Mouse (Mus musculus) lung, embryonic 16.5 days (tissue): Measurements from ENCODE around the gene Vsig10l. TPM values are rescaled to one million over a fixed set of nuclear protein-coding genes. Genes with fewer than 3 reads are reported as not detected.
A peak's percentile ranks its signal among the peaks of the same experiment; 100 is the strongest.

Experiments used
- ATAC-seq: fragments of 200-750 bp; cut with Nextera tagmentation; 2 replicates; pipeline ENCODE4 v1.8.0; 2017; ENCODE audit warnings: low read depth, mild to moderate bottlenecking, moderate library complexity
- H3K27ac ChIP-seq: fragments of 300-500 bp; sonication (generic); 2 replicates; pipeline ENCODE4 v1.5.1; 2014; ENCODE audit warnings: mild to moderate bottlenecking, control low read depth, low read length
- H3K27me3 ChIP-seq: fragments of 300-500 bp; sonication (generic); 2 replicates; pipeline ENCODE4 v1.6.1; 2014; ENCODE audit warnings: low read depth, low read length, mixed read lengths; ENCODE audit not compliant: control insufficient read depth, insufficient read depth
- H3K36me3 ChIP-seq: fragments of 300-500 bp; sonication (generic); 2 replicates; pipeline ENCODE4 v1.6.1; 2014; ENCODE audit warnings: low read length; ENCODE audit not compliant: control insufficient read depth, insufficient read depth
- H3K4me1 ChIP-seq: fragments of 300-500 bp; sonication (generic); replicated peaks from 2 replicates; pipeline ENCODE4 v1.6.1; 2014; ENCODE audit warnings: low read length, mixed read lengths; ENCODE audit not compliant: control insufficient read depth, insufficient read depth
- H3K4me2 ChIP-seq: fragments of 300-500 bp; sonication (generic); 2 replicates; pipeline ENCODE4 v1.6.1; 2014; ENCODE audit warnings: low read depth, low read length, control low read depth
- H3K4me3 ChIP-seq: fragments of 300-500 bp; sonication (generic); 2 replicates; pipeline ENCODE4 v1.5.1; 2014; ENCODE audit warnings: mild to moderate bottlenecking, low read length, control low read depth
- H3K9ac ChIP-seq: fragments of 300-500 bp; sonication (generic); 2 replicates; pipeline ENCODE4 v1.6.1; 2014; ENCODE audit warnings: low read length, control low read depth
- H3K9me3 ChIP-seq: fragments of 300-500 bp; sonication (generic); 2 replicates; pipeline ENCODE4 v1.6.1; 2016; ENCODE audit warnings: low read length; ENCODE audit not compliant: control insufficient read depth
- WGBS: fragments of 180-500 bp; shearing (Covaris S2); extraction: QIAGEN DNeasy Blood & Tissue Kit; methylation state at CpG from one replicate; pipeline ENCODE4 v1.1.7; 2014; 5-methylcytosine and 5-hydroxymethylcytosine counted together
- polyA plus RNA-seq: library from polyadenylated mRNA; unstranded; fragments of >200 nt; fragmentation: Nextera tagmentation; extraction: Ambion mirVana; gene quantifications from 2 replicates; pipeline ENCODE4 v1.2.1, GENCODE M21; 2015

Gene Vsig10l
- polyA plus RNA-seq, 1 experiment from 2014 or later: 2.8 TPM

- Histone ChIP-seq H3K4me3 (no peak overlapping the region), H3K4me1 (0 out of 2 replicates have a peak, but pooled peaks cover 4% of the 10 kb centered on the region), H3K36me3 (peaks cover 4% of the 10 kb centered on the region; the same call in 1 of the 2 replicates), H3K27ac (no peak overlapping the region), H3K27me3 (no peaks in the 10 kb centered on the region), H3K9ac (no peak overlapping the region), H3K9me3 (no peaks in the 10 kb centered on the region), H3K4me2 (no peak overlapping the region)
- WGBS: 91% methylated on average over 11 of the region's 11 CpGs
- no peak for ATAC-seq
These were observed 11.2 kb upstream of the Vsig10l start for GRCm38 (mm10) chr7:43451726-43452125.

DNA sequence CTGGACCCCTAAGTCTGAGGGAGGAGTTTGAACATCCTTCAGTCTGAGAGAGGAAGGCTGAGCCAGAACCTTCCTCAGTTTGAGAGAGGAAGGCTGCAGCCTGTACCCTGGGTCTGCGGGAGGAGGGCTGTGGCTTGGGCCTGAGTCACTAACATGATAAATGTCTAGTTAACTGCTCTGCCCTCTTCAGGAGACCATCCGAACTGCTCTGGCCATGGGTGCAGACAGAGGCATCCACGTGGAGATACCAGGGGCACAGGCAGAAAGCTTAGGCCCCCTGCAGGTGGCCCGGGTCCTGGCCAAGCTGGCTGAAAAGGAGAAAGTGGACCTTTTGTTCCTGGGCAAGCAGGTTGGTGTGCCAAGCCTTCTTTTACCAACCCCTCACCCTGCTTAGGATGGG lies 10.3 kb upstream of the Vsig10l start:
- ATAC-seq: no peak
- WGBS: 30% methylated on average over 4 of the region's 4 CpGs
- H3K36me3 ChIP-seq: peaks cover 7% of the 10 kb centered on the region; the same call in 1 of the 2 replicates

DNA sequence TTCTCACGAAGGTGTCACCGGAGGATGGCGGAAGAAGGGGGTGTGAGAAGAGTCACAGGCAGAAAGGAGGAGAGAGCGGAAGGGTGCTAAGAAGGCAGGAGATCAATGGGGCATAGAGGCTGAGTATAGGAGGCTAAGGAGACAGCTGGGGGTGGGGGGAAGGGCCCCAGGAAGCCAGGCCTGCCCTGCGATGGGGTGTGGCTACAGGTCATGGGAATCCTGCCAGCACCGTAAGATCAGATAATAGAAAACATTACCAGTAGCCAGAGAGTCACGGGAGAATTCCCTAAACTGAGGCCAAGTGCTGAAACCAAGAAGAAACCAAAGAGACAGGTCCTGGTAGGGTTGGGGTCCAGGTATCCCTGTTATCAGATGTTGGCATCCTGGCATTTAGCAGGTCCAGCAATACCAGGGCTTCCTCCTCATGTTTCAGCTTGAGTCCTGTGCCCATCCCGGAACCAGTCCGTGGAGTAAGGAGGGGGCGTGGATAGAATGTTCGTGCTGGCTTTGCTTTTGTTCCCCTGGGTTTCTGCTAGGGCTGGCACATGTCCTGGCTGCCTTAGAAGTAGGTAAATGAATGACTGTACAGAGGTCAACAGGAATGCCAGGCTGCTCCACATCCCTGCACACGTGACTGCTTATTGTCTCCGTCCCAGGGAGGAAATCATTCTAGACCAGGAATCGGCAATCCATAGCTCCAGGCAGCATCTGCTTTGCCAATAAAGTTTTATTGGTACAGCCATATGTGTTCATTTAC lies 9.2 kb upstream of the Vsig10l start:
- H3K27me3 ChIP-seq: no peaks in the 10 kb centered on the region
- WGBS: 76% methylated on average over 14 of the region's 14 CpGs
- peaks cover 7% of the 10 kb centered on the region for H3K36me3 ChIP-seq
- no peaks in the 10 kb centered on the region for H3K9me3 ChIP-seq
- no peak overlapping the region for H3K27ac ChIP-seq
- no peak overlapping the region for H3K9ac ChIP-seq
- no peak overlapping the region for H3K4me3 ChIP-seq
- ATAC-seq: no peak
- no peak overlapping the region for H3K4me2 ChIP-seq
- H3K4me1 ChIP-seq: no peaks in the 10 kb centered on the region

More for the DNA sequence above, 10.3 kb upstream of the Vsig10l start:
- Histone ChIP-seq H3K4me3 (no peak overlapping the region), H3K9ac (no peak overlapping the region), H3K27ac (no peak overlapping the region), H3K4me2 (no peak overlapping the region), H3K27me3 (no peaks in the 10 kb centered on the region), H3K4me1 (0 out of 2 replicates have a peak, but pooled peaks cover 4% of the 10 kb centered on the region), H3K9me3 (no peaks in the 10 kb centered on the region)

DNA sequence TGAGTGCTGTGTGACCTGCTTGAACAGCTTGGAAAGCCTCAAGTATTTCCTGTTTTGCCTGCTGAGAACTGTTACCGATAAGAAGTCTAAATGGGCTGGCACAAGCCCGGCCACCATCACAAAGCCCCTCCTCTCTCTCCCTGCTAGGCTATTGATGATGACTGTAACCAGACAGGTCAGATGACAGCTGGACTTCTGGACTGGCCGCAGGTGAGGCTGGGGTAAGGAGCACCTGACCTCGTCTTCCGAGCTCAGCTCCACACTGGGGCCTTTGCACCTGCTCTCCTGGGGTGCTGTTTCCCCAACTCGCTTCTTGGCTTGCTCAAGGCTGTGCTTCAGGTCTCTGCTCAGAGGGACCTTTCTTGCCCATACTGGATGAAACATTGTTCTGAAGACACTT lies 8.6 kb upstream of the Vsig10l start:
- H3K4me2 ChIP-seq: no peak overlapping the region
- H3K4me3 ChIP-seq: no peak overlapping the region
- H3K9ac ChIP-seq: no peak overlapping the region
- no peak overlapping the region for H3K27ac ChIP-seq
- H3K9me3 ChIP-seq: no peaks in the 10 kb centered on the region
- 68% methylated on average over 6 of the region's 6 CpGs for WGBS
- H3K27me3 ChIP-seq: no peaks in the 10 kb centered on the region
- no peaks in the 10 kb centered on the region for H3K4me1 ChIP-seq
- peaks cover 7% of the 10 kb centered on the region for H3K36me3 ChIP-seq
- ATAC-seq: no peak

DNA sequence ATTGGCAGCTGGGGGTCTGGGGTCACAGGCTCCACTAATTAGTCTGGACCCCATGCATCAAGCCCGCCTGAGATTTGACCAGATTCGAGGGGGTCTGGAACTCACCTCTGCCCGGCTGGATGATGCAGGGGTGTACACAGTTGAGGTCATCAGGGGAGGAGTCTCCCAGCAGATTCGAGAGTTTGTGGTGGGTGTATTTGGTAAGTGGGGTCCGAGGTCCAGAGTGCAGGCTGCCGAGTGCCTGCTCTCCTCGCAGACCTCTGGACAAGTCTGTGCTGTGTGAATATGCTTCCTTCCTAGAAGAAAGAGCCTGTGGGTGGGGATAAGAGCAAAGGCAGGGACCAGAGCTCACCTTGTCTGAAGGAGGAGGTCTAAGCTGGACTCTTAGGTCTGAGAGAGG lies 1.0 kb downstream of the Vsig10l start:
- Histone ChIP-seq H3K27ac (no peak overlapping the region), H3K4me3 (no peak overlapping the region), H3K9ac (no peak overlapping the region), H3K36me3 (no peaks in the 10 kb centered on the region), H3K27me3 (peaks cover 2% of the 10 kb centered on the region; the same call in 1 of the 2 replicates), H3K4me1 (peaks cover 12% of the 10 kb centered on the region), H3K4me2 (no peak overlapping the region), H3K9me3 (no peaks in the 10 kb centered on the region)
- no peak for ATAC-seq
- 68% methylated on average over 7 of the region's 7 CpGs for WGBS

DNA sequence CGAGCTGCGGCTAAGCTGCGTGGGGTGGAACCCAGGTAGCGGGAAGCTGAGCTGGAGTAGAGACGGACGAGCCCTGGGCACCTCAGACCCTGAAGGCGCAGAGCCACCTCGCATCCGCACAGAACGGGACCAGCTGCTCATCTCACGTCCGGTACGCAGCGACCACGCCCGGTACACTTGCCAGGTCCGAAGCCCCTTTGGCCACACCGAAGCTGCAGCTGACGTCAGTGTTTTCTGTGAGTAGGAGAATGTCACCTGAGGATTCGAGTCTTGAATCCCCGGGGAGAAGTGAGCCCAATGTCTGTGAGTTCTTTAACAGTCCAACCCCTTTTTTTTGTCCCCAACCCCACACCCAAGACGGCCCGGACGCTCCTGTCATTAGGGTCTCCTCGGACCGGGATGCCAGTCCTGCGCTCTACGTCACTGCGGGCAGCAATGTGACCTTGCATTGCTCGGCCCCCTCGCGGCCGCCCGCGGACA lies 2.0 kb downstream of the Vsig10l start:
- Histone ChIP-seq H3K4me1 (peaks cover 12% of the 10 kb centered on the region), H3K4me3 (peak overlapping the region; percentile 54), H3K36me3 (no peaks in the 10 kb centered on the region), H3K9ac (peak overlapping the region; percentile 65), H3K9me3 (no peaks in the 10 kb centered on the region), H3K4me2 (peak overlapping the region; percentile 97), H3K27ac (no peak overlapping the region), H3K27me3 (peaks cover 2% of the 10 kb centered on the region; the same call in 1 of the 2 replicates)
- 7% methylated on average over 35 of the region's 35 CpGs for WGBS
- no peak; the same call in 1 of the 2 replicates for ATAC-seq

DNA sequence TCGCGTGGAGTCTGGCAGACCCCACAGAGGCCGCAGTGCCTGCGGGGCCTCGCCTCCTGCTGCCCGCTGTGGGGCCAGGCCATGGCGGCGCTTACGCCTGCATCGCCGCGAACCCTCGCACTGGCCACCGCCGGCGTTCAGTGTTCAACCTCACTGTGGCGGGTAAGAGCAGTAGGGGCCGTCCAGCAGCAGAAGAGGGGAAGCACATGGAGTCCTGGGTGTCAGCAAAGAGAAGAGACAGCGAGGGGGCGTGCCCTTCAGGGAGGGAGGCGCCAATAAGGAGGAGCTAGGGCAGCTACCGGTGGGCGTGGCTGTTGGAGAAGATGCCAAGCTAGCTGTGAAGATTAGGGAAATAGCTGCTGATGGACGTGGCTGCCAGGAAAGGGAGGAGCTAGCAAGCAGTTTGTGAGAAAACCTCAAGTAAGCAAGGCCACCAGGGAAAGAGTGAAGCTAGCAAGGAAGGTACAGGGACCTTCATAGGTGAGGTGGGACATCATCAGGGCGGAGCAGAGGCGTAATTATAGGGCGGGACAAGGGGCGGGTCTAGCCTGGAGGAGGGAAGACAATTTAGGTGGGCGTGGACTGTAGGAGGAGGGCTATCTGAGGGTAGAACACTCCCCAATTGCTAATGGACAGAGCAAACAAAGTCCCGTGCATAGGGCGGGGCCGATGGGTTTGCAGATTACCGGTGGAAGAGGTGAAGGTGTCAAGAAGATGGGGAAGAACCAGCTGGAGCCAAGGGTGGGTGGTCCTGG lies 2.6 kb downstream of the Vsig10l start:
- Histone ChIP-seq H3K4me1 (peaks cover 12% of the 10 kb centered on the region), H3K9me3 (no peaks in the 10 kb centered on the region), H3K4me2 (peak overlapping the region; percentile 97), H3K27ac (no peak overlapping the region), H3K9ac (peak overlapping the region; percentile 65), H3K36me3 (no peaks in the 10 kb centered on the region), H3K4me3 (peak overlapping the region; percentile 54), H3K27me3 (peaks cover 2% of the 10 kb centered on the region; the same call in 1 of the 2 replicates)
- ATAC-seq: peak; percentile 89
- 1% methylated on average over 33 of the region's 33 CpGs for WGBS

DNA sequence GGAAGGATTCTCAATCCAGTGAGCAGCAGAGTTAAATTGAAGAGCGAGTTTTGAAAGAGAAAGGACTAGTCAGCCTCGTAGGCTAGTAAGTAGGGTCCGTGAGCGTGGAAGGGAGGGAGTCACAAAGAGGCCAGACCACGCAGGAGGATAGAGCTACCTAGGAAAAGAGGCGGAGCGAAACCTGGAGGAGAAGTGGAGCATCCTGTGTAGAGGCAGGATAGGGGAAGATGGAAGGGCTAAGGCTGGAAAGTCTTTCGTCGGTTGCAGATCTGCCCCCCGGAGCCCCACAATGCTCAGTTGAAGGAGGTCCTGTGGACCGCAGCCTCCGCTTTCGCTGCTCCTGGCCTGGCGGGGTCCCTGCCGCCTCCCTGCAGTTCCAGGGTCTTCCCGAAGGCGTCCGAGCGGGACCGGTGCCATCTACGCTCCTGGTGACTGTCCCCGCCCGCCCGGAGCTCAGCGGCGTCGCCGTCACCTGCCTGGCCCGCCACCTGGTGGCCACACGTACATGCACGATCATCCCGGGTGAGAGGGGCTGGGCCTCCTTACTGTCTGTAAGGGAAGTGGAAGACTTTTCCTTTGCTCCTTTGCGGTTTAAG lies 3.2 kb downstream of the Vsig10l start:
- Histone ChIP-seq H3K27me3 (peaks cover 2% of the 10 kb centered on the region; the same call in 1 of the 2 replicates), H3K4me3 (peak overlapping the region; percentile 54), H3K4me2 (peak overlapping the region; percentile 97), H3K4me1 (peaks cover 12% of the 10 kb centered on the region), H3K27ac (no peak overlapping the region), H3K9me3 (no peaks in the 10 kb centered on the region), H3K36me3 (no peaks in the 10 kb centered on the region), H3K9ac (peak overlapping the region; percentile 56)
- peak; percentile 68 for ATAC-seq
- WGBS: under 1% methylated on average over 31 of the region's 33 CpGs

DNA sequence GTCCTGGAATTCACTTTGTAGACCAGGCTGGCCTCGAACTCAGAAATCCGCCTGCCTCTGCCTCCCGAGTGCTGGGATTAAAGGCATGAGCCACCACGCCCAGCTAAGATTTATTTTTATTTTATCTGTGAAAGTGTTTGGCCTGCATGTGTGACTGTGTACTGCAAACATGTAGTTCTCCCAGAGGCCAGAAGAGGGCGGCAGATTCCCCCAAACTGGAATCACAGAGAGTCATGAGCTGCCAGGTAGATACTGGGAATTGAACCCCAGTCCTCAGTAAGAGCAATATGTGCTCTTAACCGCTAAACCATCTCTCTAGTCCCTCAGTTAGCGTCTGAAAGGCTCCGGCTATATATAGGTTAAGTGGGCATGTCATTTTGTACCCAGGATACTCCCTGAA lies 7.4 kb downstream of the Vsig10l start:
- H3K27ac ChIP-seq: no peak overlapping the region
- H3K27me3 ChIP-seq: peaks cover 3% of the 10 kb centered on the region; the same call in 1 of the 2 replicates
- ATAC-seq: no peak
- no peaks in the 10 kb centered on the region for H3K36me3 ChIP-seq
- H3K4me3 ChIP-seq: no peak overlapping the region
- H3K9me3 ChIP-seq: no peaks in the 10 kb centered on the region
- 36% methylated on average over 8 of the region's 8 CpGs for WGBS
- H3K4me2 ChIP-seq: no peak overlapping the region
- peaks cover 6% of the 10 kb centered on the region for H3K4me1 ChIP-seq
- H3K9ac ChIP-seq: no peak overlapping the region
